Mouse (Mus musculus) heart, adult 2 months (tissue): Measurements from ENCODE around the gene Cant1. TPM values are rescaled to one million over a fixed set of nuclear protein-coding genes. Genes with fewer than 3 reads are reported as not detected.

Source experiments
- DNase-seq, 2 experiments: peaks; one replicate each; pipeline ENCODE4 v3.0.0; 2021
- H3K27ac ChIP-seq: fragments of 200-600 bp; 2 replicates; pipeline ENCODE4 v1.8.1; 2022
- H3K27me3 ChIP-seq: fragments of 200-500 bp; 2 replicates; pipeline ENCODE4 v1.6.1; 2012; ENCODE audit warnings: mild to moderate bottlenecking, low read length, inconsistent platforms, mixed read lengths; ENCODE audit not compliant: control insufficient read depth, insufficient read depth
- H3K36me3 ChIP-seq: fragments of 200-500 bp; 2 replicates; pipeline ENCODE4 v1.6.1; 2012; ENCODE audit warnings: low read length, inconsistent platforms; ENCODE audit not compliant: control insufficient read depth, insufficient read depth
- H3K4me1 ChIP-seq: fragments of 200-500 bp; 2 replicates; pipeline ENCODE4 v1.6.1; 2011; ENCODE audit warnings: low read length; ENCODE audit not compliant: control insufficient read depth, insufficient read depth
- H3K4me3 ChIP-seq: fragments of 200-600 bp; 2 replicates; pipeline ENCODE4 v1.8.1; 2022
- H3K79me2 ChIP-seq: fragments of 200-500 bp; replicated peaks from 2 replicates; pipeline ENCODE4 v1.6.1; 2012; ENCODE audit warnings: mild to moderate bottlenecking, inconsistent platforms, low read length, moderate library complexity, mixed read lengths; ENCODE audit not compliant: control insufficient read depth, insufficient read depth
- H3K9ac ChIP-seq: fragments of 200-500 bp; 2 replicates; pipeline ENCODE4 v1.6.1; 2012; ENCODE audit warnings: low read depth, mild to moderate bottlenecking, control low read depth, inconsistent platforms, low read length, mixed read lengths
- CTCF ChIP-seq: fragments of 200-600 bp; IDR thresholded peaks from 2 replicates; pipeline ENCODE4 v1.8.1; 2022; ENCODE audit warnings: antibody characterized with exemption, mild to moderate bottlenecking, moderate library complexity
- EP300 ChIP-seq: fragments of 200-500 bp; IDR thresholded peaks from 2 replicates; pipeline ENCODE4 v1.6.1; 2011; ENCODE audit warnings: low read depth, low read length, control low read depth; ENCODE audit not compliant: insufficient read depth
- POLR2A ChIP-seq: fragments of 200-500 bp; IDR thresholded peaks from 2 replicates; pipeline ENCODE4 v1.6.1; 2011; ENCODE audit warnings: mild to moderate bottlenecking, low read depth, low read length, control low read depth; ENCODE audit not compliant: insufficient read depth
- WGBS: fragments of 180-500 bp; shearing (Covaris S2); methylation state at CpG from one replicate; pipeline ENCODE4 v1.1.7; 2018; 5-methylcytosine and 5-hydroxymethylcytosine counted together
- intact Hi-C: fragments of 180-260 bp; cut with DNase I; formaldehyde crosslinking; loops from one replicate; pipeline ENCODE4 v1.15.1; 2025
- polyA plus RNA-seq: library from polyadenylated mRNA; depleted of rRNA; stranded (reverse); fragments of >200 nt; gene quantifications from 2 replicates; pipeline ENCODE4 v1.2.3, GENCODE M21; 2012
- total RNA-seq, 2 experiments: library from RNA; stranded (reverse); gene quantifications; 2 replicates each; pipeline ENCODE4 v1.2.3; 2021

Cant1 gene
- total and polyA plus RNA-seq, 3 experiments: 17.7 to 21.6 (median 18.2) TPM

DNA sequence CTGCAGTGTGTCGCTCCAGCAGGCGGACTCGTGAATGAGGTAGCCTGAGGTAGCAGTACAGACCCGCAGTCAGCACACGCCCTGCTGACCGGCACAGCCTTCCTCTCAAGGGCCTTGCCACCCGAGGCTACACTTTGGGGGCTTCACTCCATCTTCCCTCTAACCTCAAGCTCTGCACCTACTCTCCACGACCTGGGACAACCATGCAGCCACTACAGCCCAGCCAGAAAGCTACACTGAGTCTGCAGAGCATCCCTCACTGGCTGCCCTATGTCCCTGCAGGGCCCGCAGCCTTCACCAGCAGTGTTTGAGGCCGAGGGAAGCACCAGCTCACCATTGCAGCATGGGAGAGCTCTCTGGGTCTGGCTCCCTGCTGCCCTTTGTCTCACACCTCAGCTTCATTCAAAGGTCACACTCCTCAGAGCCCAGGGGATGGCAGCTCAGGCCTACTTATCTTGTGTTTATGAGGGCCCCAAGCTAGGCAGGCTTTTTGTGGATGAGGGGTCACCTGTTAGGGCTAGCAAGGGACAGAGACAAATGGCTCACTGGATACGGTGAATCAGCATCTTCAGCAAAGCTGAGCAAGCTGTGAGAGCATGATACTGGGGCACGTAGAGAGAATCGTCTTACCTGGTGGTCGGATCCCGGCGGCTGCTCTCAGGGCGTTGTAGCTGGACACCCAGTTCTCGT lies 10.7 kb downstream of the Cant1 start:
- H3K36me3 ChIP-seq: no peaks in the 10 kb centered on the region; the same call in 1 of the 2 replicates
- H3K4me3 ChIP-seq: no peak overlapping the region
- DNase-seq: peak in 1 of 2 experiments; percentile 17
- H3K27me3 ChIP-seq: no peaks in the 10 kb centered on the region
- no peak overlapping the region for H3K27ac ChIP-seq
- intact Hi-C loops: no loop called here
- TF ChIP-seq EP300: no peak
- TF ChIP-seq CTCF: no peak
- TF ChIP-seq POLR2A: no peak
- H3K79me2 ChIP-seq: no peaks in the 10 kb centered on the region
- H3K4me1 ChIP-seq: peaks cover 7% of the 10 kb centered on the region
- whole genome bisulfite sequencing: 81% methylated on average over 18 of the region's 18 CpGs
- H3K9ac ChIP-seq: no peak overlapping the region

DNA sequence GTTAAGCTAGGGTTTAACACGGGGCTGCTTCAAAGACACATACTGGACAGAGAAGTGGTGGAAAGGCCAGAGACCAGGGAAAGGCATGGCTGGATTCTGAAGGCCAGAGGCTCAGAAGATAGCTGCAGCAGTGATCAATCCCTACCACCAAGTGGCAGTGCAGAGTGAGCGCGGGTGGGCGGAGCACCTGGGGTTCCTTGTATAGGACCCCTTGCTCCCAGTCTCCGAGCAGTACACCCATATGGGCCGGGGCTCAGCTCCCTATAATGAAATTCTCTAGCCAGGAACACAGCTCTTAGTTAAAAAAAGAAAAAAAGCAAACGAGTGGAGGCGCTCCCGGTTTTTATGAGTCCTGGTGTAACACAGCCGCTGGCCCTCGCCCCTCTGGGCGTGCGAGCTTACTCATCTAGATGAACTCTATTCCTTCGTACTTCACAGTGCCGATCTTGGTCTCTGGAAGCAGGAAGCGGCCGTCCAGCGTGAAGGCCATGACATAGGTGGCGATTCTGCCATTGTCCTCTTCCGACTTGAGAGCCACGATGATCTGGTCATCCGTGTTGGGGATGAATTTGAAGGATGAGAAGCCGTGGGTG lies 11.5 kb downstream of the Cant1 start:
- no peaks in the 10 kb centered on the region for H3K27me3 ChIP-seq
- intact Hi-C loops: no loop called here
- peak in 1 of 2 experiments; percentile 69 for DNase-seq

DNA sequence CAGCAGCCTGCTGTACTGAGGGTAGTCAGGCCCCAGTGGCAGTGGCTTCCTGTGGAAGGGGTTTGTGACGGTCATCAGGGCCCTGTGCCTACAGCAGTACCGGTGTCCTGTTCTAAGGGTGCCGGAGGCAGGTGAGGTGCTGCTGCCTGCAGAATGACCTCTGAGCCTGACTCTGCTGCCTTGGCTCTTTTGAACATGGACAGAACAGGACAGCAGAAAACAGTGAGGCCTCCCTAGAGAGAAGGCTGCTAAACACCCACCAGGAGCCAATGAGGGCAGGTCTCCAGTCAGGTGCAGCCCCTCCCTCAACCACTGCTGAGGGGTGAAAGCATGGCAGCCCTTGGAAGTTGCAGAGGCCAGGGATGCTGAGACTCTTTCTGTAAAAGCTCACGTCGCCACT lies 12.4 kb downstream of the Cant1 start:
- no peak overlapping the region for H3K4me3 ChIP-seq
- H3K27ac ChIP-seq: no peak overlapping the region
- TF ChIP-seq EP300: no peak
- no peak for TF ChIP-seq CTCF
- TF ChIP-seq POLR2A: no peak
- WGBS: 71% methylated on average over 5 of the region's 5 CpGs
- no peak overlapping the region for H3K9ac ChIP-seq
- peaks cover 11% of the 10 kb centered on the region for H3K4me1 ChIP-seq
- H3K27me3 ChIP-seq: no peaks in the 10 kb centered on the region
- no peaks in the 10 kb centered on the region; the same call in 1 of the 2 replicates for H3K36me3 ChIP-seq
- no peaks in the 10 kb centered on the region for H3K79me2 ChIP-seq
- DNase-seq: peak in 1 of 2 experiments; percentile 14
- intact Hi-C loops: no loop called here

More for the DNA sequence above, 11.5 kb downstream of the Cant1 start:
- TF ChIP-seq CTCF (peak; percentile 77), EP300 (no peak), POLR2A (no peak)
- Histone ChIP-seq H3K36me3 (no peaks in the 10 kb centered on the region; the same call in 1 of the 2 replicates), H3K4me1 (peaks cover 6% of the 10 kb centered on the region), H3K27ac (no peak overlapping the region), H3K9ac (no peak overlapping the region), H3K4me3 (no peak overlapping the region), H3K79me2 (no peaks in the 10 kb centered on the region)
- WGBS: 86% methylated on average over 23 of the region's 23 CpGs

DNA sequence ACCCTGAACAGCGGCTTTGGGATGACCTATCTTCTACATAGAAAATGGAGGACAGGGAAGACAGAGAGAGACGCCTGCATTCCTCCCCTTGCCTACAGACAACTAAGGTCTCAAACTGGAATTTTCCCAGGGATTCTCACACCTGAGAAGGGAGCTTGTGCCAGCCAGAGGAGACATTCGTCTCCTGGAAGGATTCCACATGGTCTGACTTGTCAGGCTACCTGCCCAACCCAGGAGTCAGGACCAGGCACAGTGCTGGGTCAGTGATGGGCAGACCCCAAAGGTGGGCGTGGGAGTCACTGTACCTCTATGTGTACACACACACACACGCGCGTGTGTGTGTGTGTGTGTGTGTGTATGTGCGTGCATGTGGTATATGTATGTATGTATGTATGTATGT lies 13.6 kb downstream of the Cant1 start:
- 94% methylated on average over 8 of the region's 8 CpGs for WGBS
- Histone ChIP-seq H3K27ac (no peak overlapping the region), H3K9ac (no peak overlapping the region), H3K4me1 (peaks cover 11% of the 10 kb centered on the region), H3K36me3 (no peaks in the 10 kb centered on the region; the same call in 1 of the 2 replicates), H3K4me3 (no peak overlapping the region), H3K27me3 (no peaks in the 10 kb centered on the region), H3K79me2 (no peaks in the 10 kb centered on the region)
- TF ChIP-seq CTCF: no peak
- no peak for TF ChIP-seq EP300
- no peak for TF ChIP-seq POLR2A
- intact Hi-C loops: no loop called here
- DNase-seq: no peak

- intact Hi-C loops: no loop called here
- no peak overlapping the region for H3K9ac ChIP-seq
- no peak overlapping the region for H3K4me3 ChIP-seq
- DNase-seq: peak in 1 of 2 experiments; percentile 18
- peaks cover 19% of the 10 kb centered on the region for H3K4me1 ChIP-seq
- peak overlapping the region; percentile 15 for H3K27ac ChIP-seq
- H3K36me3 ChIP-seq: no peaks in the 10 kb centered on the region; the same call in 1 of the 2 replicates
- H3K79me2 ChIP-seq: no peaks in the 10 kb centered on the region
- H3K27me3 ChIP-seq: no peaks in the 10 kb centered on the region
- TF ChIP-seq CTCF: no peak
- TF ChIP-seq EP300: no peak
- no peak for TF ChIP-seq POLR2A
- WGBS: 59% methylated on average over 6 of the region's 6 CpGs
These were observed 14.7 kb downstream of the Cant1 start for GRCm38 (mm10) chr11:118403951-118404899.
